Mouse (Mus musculus) stomach, postnatal 0 days (tissue): ENCODE measurements around the gene Fgfr2.

Experiments used
- CTCF ChIP-seq: IDR thresholded peaks from 2 replicates; pipeline ENCODE4 v1.5.1; 2016; ENCODE audit warnings: antibody characterized with exemption, low read depth, mild to moderate bottlenecking, moderate library complexity
- EP300 ChIP-seq: optimal IDR thresholded peaks from 2 replicates; pipeline ENCODE3; 2016; ENCODE audit warnings: antibody characterized with exemption

DNA sequence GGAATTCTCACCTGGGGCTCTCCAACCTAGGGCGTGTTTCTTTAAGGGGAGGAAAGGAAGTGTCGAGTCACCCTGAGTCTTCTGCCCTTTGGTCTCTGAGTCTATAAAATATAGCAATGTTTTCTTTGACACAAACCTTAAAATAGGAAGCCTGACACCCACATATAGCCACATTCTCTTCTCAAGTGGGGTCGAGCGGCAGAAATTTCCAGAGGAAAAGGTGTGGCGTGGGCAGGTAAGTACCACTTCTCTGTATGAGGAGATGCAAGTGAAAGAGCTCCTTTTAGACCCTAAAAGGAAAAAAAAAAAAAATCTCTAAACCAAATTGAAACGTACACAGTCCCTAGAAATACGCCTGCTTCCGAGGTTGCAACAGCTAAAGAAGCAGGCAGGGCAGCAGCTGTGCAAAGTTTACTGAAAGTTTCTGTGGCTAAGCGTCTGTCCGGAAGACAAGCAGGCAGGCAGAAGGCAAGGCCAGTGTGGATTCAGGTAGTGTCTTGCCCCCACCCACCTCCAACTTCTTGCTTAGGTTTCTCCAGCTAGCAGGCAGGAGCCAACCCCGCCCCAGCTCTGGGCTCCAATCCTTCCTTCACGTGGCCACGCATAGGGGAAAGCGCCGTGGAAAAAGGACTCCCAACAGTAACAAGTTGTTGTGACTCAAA, 2477.7 kb downstream of the Fgfr2 start:
- TF ChIP-seq CTCF (no peak), EP300 (no peak)
